Mouse (Mus musculus) midbrain, embryonic 11.5 days (tissue): Measurements from ENCODE around the gene Ctnna2. TPM values are rescaled to one million over a fixed set of nuclear protein-coding genes. Genes with fewer than 3 reads are reported as not detected.

Experiments used
- ATAC-seq: fragments of 200-750 bp; cut with Nextera tagmentation; 2 replicates; pipeline ENCODE4 v1.8.0; 2017; ENCODE audit warnings: moderate TSS enrichment, moderate library complexity; ENCODE audit not compliant: low FRiP score
- DNase-seq: peaks from one replicate; pipeline ENCODE4 v3.0.0; 2015; ENCODE audit warnings: low spot score; ENCODE audit errors: missing footprints
- H3K27ac ChIP-seq: fragments of 300-500 bp; sonication (generic); 2 replicates; pipeline ENCODE4 v1.5.1; 2014; ENCODE audit warnings: low read depth, low read length
- H3K27me3 ChIP-seq: fragments of 300-500 bp; sonication (generic); 2 replicates; pipeline ENCODE4 v1.6.1; 2014; ENCODE audit warnings: mild to moderate bottlenecking, low read length, moderate library complexity, mixed read lengths; ENCODE audit not compliant: control insufficient read depth, insufficient read depth
- H3K36me3 ChIP-seq: fragments of 300-500 bp; sonication (generic); 2 replicates; pipeline ENCODE4 v1.6.1; 2014; ENCODE audit warnings: mild to moderate bottlenecking, low read length, moderate library complexity, mixed read lengths; ENCODE audit not compliant: control insufficient read depth, insufficient read depth
- H3K4me1 ChIP-seq: fragments of 300-500 bp; sonication (generic); 2 replicates; pipeline ENCODE4 v1.6.1; 2014; ENCODE audit warnings: low read length; ENCODE audit not compliant: control insufficient read depth, insufficient read depth
- H3K4me2 ChIP-seq: fragments of 300-500 bp; sonication (generic); 2 replicates; pipeline ENCODE4 v1.6.1; 2014; ENCODE audit warnings: mild to moderate bottlenecking, moderate library complexity
- H3K4me3 ChIP-seq: fragments of 300-500 bp; sonication (generic); 2 replicates; pipeline ENCODE4 v1.5.1; 2014; ENCODE audit warnings: low read depth, low read length
- H3K9ac ChIP-seq: fragments of 300-500 bp; sonication (generic); 2 replicates; pipeline ENCODE4 v1.6.1; 2014; ENCODE audit warnings: low read length
- H3K9me3 ChIP-seq: fragments of 300-500 bp; sonication (generic); 2 replicates; pipeline ENCODE4 v1.6.1; 2016; ENCODE audit warnings: low read length; ENCODE audit not compliant: control insufficient read depth
- WGBS: fragments of 180-500 bp; shearing (Covaris S2); extraction: QIAGEN DNeasy Blood & Tissue Kit; methylation state at CpG from one replicate; pipeline ENCODE4 v1.1.7; 2014; 5-methylcytosine and 5-hydroxymethylcytosine counted together
- polyA plus RNA-seq: library from polyadenylated mRNA; unstranded; fragments of >200 nt; fragmentation: Nextera tagmentation; extraction: Ambion mirVana; gene quantifications from 2 replicates; pipeline ENCODE4 v1.2.1, GENCODE M21; 2014

Gene Ctnna2
- polyA plus RNA-seq, 1 experiment from 2014 or later, result 49.4 TPM

- H3K4me3 ChIP-seq, result no peak overlapping the region
- no peaks in the 10 kb centered on the region for H3K9me3 ChIP-seq
- H3K4me1 ChIP-seq, result no peaks in the 10 kb centered on the region
- no peak overlapping the region for H3K27ac ChIP-seq
- H3K27me3 ChIP-seq, result no peaks in the 10 kb centered on the region
- peak; percentile 67 for ATAC-seq
- no peak overlapping the region for H3K9ac ChIP-seq
- WGBS, result 17% methylated on average over 6 of the region's 6 CpGs
- peak; percentile 96 for DNase-seq
- no peaks in the 10 kb centered on the region for H3K36me3 ChIP-seq
- no peak overlapping the region for H3K4me2 ChIP-seq
These were observed 329.4 kb downstream of the Ctnna2 start for GRCm38 (mm10) chr6:77650127-77650526.

DNA sequence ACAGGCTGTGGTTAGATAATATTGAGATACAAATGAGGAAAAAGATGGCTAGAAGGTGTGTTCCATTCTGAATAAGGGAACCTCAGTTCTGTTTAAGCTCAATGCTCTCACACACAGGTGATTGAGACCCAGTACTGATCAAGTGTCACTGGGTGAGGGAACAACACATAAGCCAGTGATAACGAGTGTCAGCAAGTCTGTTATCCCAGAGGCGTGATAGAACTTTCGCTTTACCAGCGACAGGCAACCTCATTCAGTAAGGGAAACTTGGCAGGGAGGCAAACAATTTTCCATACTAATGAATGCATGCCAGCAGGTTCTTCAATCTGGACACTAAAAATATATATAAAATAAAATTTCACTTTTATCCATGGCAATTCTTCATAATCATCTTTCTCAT lies 334.9 kb downstream of the Ctnna2 start:
- 89% methylated on average over 4 of the region's 4 CpGs for WGBS
- H3K4me2 ChIP-seq, result no peak overlapping the region
- H3K4me1 ChIP-seq, result no peaks in the 10 kb centered on the region
- H3K27me3 ChIP-seq, result no peaks in the 10 kb centered on the region
- no peak for DNase-seq
- no peak overlapping the region for H3K4me3 ChIP-seq
- no peak for ATAC-seq
- no peak overlapping the region for H3K9ac ChIP-seq
- H3K36me3 ChIP-seq, result no peaks in the 10 kb centered on the region
- H3K27ac ChIP-seq, result no peak overlapping the region
- H3K9me3 ChIP-seq, result no peaks in the 10 kb centered on the region

- Histone ChIP-seq H3K4me1 (no peaks in the 10 kb centered on the region), H3K27ac (no peak overlapping the region), H3K36me3 (no peaks in the 10 kb centered on the region), H3K4me3 (no peak overlapping the region), H3K9ac (no peak overlapping the region), H3K27me3 (no peaks in the 10 kb centered on the region), H3K9me3 (no peaks in the 10 kb centered on the region), H3K4me2 (no peak overlapping the region)
- WGBS, result 80% methylated on average over 2 of the region's 2 CpGs
- ATAC-seq (no peak), DNase-seq (no peak)
These were observed 340.7 kb downstream of the Ctnna2 start for GRCm38 (mm10) chr6:77638784-77639183.

- DNase-seq, result peak; percentile 91
- Histone ChIP-seq H3K36me3 (no peaks in the 10 kb centered on the region), H3K27me3 (no peaks in the 10 kb centered on the region), H3K4me1 (no peaks in the 10 kb centered on the region), H3K27ac (no peak overlapping the region), H3K4me2 (no peak overlapping the region), H3K9me3 (no peaks in the 10 kb centered on the region), H3K9ac (no peak overlapping the region), H3K4me3 (no peak overlapping the region)
- WGBS, result 31% methylated on average over 9 of the region's 9 CpGs
- ATAC-seq, result peak; percentile 73
These were observed 345.5 kb downstream of the Ctnna2 start for GRCm38 (mm10) chr6:77633997-77634396.

GRCm38 (mm10) chr6:77628573-77629192 lies 350.8 kb downstream of the Ctnna2 start:
- WGBS, result 55% methylated on average over 7 of the region's 7 CpGs
- H3K27me3 ChIP-seq, result no peaks in the 10 kb centered on the region
- H3K4me1 ChIP-seq, result no peaks in the 10 kb centered on the region
- no peak overlapping the region for H3K27ac ChIP-seq
- no peaks in the 10 kb centered on the region for H3K9me3 ChIP-seq
- H3K36me3 ChIP-seq, result no peaks in the 10 kb centered on the region
- H3K4me3 ChIP-seq, result no peak overlapping the region
- peak; percentile 73 for ATAC-seq
- no peak overlapping the region for H3K4me2 ChIP-seq
- DNase-seq, result peak; percentile 87
- H3K9ac ChIP-seq, result no peak overlapping the region

- H3K36me3 ChIP-seq, result no peaks in the 10 kb centered on the region
- H3K4me1 ChIP-seq, result no peaks in the 10 kb centered on the region
- H3K27ac ChIP-seq, result no peak overlapping the region
- no peaks in the 10 kb centered on the region for H3K9me3 ChIP-seq
- 91% methylated on average over 14 of the region's 14 CpGs for WGBS
- no peak overlapping the region for H3K4me3 ChIP-seq
- no peak overlapping the region for H3K9ac ChIP-seq
- H3K27me3 ChIP-seq, result no peaks in the 10 kb centered on the region
- H3K4me2 ChIP-seq, result no peak overlapping the region
- no peak for ATAC-seq
- no peak for DNase-seq
These were observed 374.7 kb downstream of the Ctnna2 start for GRCm38 (mm10) chr6:77604642-77605392.

GRCm38 (mm10) chr6:77603914-77604313 lies 375.6 kb downstream of the Ctnna2 start:
- Histone ChIP-seq H3K27me3 (no peaks in the 10 kb centered on the region), H3K4me1 (no peaks in the 10 kb centered on the region), H3K9ac (no peak overlapping the region), H3K27ac (no peak overlapping the region), H3K4me2 (no peak overlapping the region), H3K9me3 (no peaks in the 10 kb centered on the region), H3K4me3 (no peak overlapping the region), H3K36me3 (no peaks in the 10 kb centered on the region)
- no peak for DNase-seq
- WGBS, result 53% methylated on average over 1 of the region's 1 CpGs
- ATAC-seq, result no peak

DNA sequence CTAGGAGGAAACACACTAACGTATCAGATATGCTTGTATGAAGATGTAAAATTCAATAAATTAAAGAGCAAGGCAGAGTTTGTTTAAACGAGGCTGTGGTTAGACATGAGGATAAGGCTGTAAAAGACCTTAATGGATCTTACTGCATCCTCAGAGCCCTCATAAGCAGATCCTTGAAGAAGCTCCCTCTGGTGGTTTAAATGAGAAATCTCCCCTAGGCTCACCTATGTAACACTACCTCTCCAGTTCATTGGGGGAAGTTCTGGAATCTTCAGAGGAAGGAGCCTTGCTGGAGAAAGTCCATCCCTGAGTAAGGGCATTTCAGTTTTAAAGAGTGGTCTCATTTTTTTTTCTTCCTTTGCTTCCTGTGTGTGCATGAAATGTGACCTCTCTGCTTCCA lies 380.3 kb downstream of the Ctnna2 start:
- Histone ChIP-seq H3K27me3 (no peaks in the 10 kb centered on the region), H3K9me3 (no peaks in the 10 kb centered on the region), H3K36me3 (no peaks in the 10 kb centered on the region), H3K4me3 (no peak overlapping the region), H3K4me2 (no peak overlapping the region), H3K27ac (no peak overlapping the region), H3K9ac (no peak overlapping the region), H3K4me1 (no peaks in the 10 kb centered on the region)
- WGBS, result 65% methylated on average over 2 of the region's 2 CpGs
- no peak for DNase-seq
- ATAC-seq, result no peak; the same call in 1 of the 2 replicates

DNA sequence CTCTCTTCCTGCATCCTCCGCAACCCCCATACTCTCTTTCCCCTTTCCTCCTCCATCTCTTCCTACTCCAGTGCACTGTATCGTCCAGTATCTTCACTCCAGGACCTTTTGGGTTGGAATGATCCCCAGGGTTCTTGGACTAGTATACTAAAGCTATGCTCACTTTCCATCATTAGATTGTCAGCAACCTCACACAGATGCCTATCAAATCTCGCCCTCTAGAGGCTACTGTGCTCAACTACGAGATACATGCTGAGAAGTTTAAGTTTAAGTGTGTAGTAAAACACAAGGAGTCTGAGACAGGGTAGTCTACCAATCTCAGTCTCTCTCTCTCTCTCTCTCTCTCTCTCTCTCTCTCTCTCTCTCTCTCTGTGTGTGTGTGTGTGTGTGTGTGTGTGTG lies 396.9 kb downstream of the Ctnna2 start:
- no peaks in the 10 kb centered on the region for H3K27me3 ChIP-seq
- no peak for DNase-seq
- H3K4me3 ChIP-seq, result no peak overlapping the region
- no peaks in the 10 kb centered on the region for H3K9me3 ChIP-seq
- 47% methylated on average over 4 of the region's 4 CpGs for WGBS
- no peak overlapping the region for H3K9ac ChIP-seq
- H3K27ac ChIP-seq, result no peak overlapping the region
- no peaks in the 10 kb centered on the region for H3K4me1 ChIP-seq
- no peak overlapping the region for H3K4me2 ChIP-seq
- H3K36me3 ChIP-seq, result no peaks in the 10 kb centered on the region
- peak; percentile 44; the same call in 1 of the 2 replicates for ATAC-seq
